Mouse (Mus musculus) cerebellum, adult (tissue): ENCODE measurements around the gene Map3k19.
A peak's percentile ranks its signal among the peaks of the same experiment; 100 is the strongest.

Source experiments
- ATAC-seq: cut with Nextera tagmentation; 2 replicates; pipeline ENCODE4 v1.9.2; 2017; ENCODE audit warnings: mild to moderate bottlenecking, moderate library complexity, mixed read lengths; ENCODE audit not compliant: insufficient number of reproducible peaks, low FRiP score, low TSS enrichment

Map3k19 gene

GRCm38 (mm10) chr1:127854486-127855222 lies at the start of gene Map3k19:
TSS of gene Map3k19 (minus strand) at chr1:127855031.
- ATAC-seq: no peak

- ATAC-seq: no peak
Measured at GRCm38 (mm10) chr1:127899401-127899800, 44.6 kb upstream of the Map3k19 start.

GRCm38 (mm10) chr1:127869276-127869675 lies 14.4 kb upstream of the Map3k19 start:
- ATAC-seq: no peak

- peak; percentile 97 for ATAC-seq
Measured at GRCm38 (mm10) chr1:127868300-127869261, 13.8 kb upstream of the Map3k19 start, which contains the start of gene Rab3gap1. TSS of gene Rab3gap1 (plus strand) at chr1:127868773.

GRCm38 (mm10) chr1:127863806-127864205 lies 9.0 kb upstream of the Map3k19 start:
- no peak for ATAC-seq

GRCm38 (mm10) chr1:127861900-127862299 lies 7.1 kb upstream of the Map3k19 start:
- ATAC-seq: no peak

GRCm38 (mm10) chr1:127860492-127860891 lies 5.7 kb upstream of the Map3k19 start:
- ATAC-seq: no peak

GRCm38 (mm10) chr1:127859799-127860400 lies 5.1 kb upstream of the Map3k19 start:
- ATAC-seq: no peak

GRCm38 (mm10) chr1:127858945-127859648 lies 4.3 kb upstream of the Map3k19 start:
- no peak for ATAC-seq

- no peak for ATAC-seq
Measured at GRCm38 (mm10) chr1:127850075-127850610, 4.7 kb downstream of the Map3k19 start.

- ATAC-seq: no peak
Measured at GRCm38 (mm10) chr1:127845472-127845871, 9.4 kb downstream of the Map3k19 start.

GRCm38 (mm10) chr1:127838602-127839001 lies 16.2 kb downstream of the Map3k19 start:
- no peak for ATAC-seq

- ATAC-seq: no peak
Measured at GRCm38 (mm10) chr1:127836619-127837018, 18.2 kb downstream of the Map3k19 start.

- no peak for ATAC-seq
Measured at GRCm38 (mm10) chr1:127834202-127834601, 20.6 kb downstream of the Map3k19 start.

GRCm38 (mm10) chr1:127833714-127834113 lies 21.1 kb downstream of the Map3k19 start:
- ATAC-seq: no peak

GRCm38 (mm10) chr1:127830215-127830921 lies 24.5 kb downstream of the Map3k19 start:
- no peak for ATAC-seq

- 0 out of 2 replicates have a peak, but pooled peaks have one; percentile 40 for ATAC-seq
Measured at GRCm38 (mm10) chr1:127827325-127827724, 27.5 kb downstream of the Map3k19 start.

GRCm38 (mm10) chr1:127816381-127816780 lies 38.5 kb downstream of the Map3k19 start:
- no peak for ATAC-seq

- no peak for ATAC-seq
Measured at GRCm38 (mm10) chr1:127812929-127813328, 41.9 kb downstream of the Map3k19 start.
